Mouse (Mus musculus) brain, embryonic 14.5 days (tissue): Measurements from ENCODE around the gene Faf1. TPM values are rescaled to one million over a fixed set of nuclear protein-coding genes. Genes with fewer than 3 reads are reported as not detected.

Source experiments
- DNase-seq: peaks from one replicate; pipeline ENCODE4 v3.0.0-alpha.2; 2011; ENCODE audit warnings: low read depth
- CTCF ChIP-seq: fragments of 200-500 bp; IDR thresholded peaks from 2 replicates; pipeline ENCODE4 v1.5.1; 2012; ENCODE audit warnings: inconsistent platforms, mild to moderate bottlenecking, moderate library complexity, borderline replicate concordance; ENCODE audit not compliant: insufficient read depth, insufficient read length; ENCODE audit errors: extremely low read depth
- POLR2A ChIP-seq: fragments of 200-500 bp; IDR thresholded peaks from 2 replicates; pipeline ENCODE4 v1.6.1; 2012; ENCODE audit warnings: mild to moderate bottlenecking, inconsistent platforms, borderline replicate concordance; ENCODE audit not compliant: poor library complexity, insufficient read depth, insufficient read length, severe bottlenecking; ENCODE audit errors: extremely low read depth
- polyA plus RNA-seq: library from polyadenylated mRNA; depleted of rRNA; stranded (reverse); fragments of >200 nt; gene quantifications from 2 replicates; pipeline ENCODE4 v1.2.3, GENCODE M21; 2012

The Faf1 gene
- polyA plus RNA-seq, 1 experiment, result 31.7 TPM

GRCm38 (mm10) chr4:109655738-109656137 is 20.6 kb upstream of the Faf1 start:
- TF ChIP-seq CTCF (no peak), POLR2A (no peak)
- no peak for DNase-seq

- no peak for TF ChIP-seq POLR2A
- no peak for TF ChIP-seq CTCF
- peak; percentile 18 for DNase-seq
These were observed 20.1 kb upstream of the Faf1 start for GRCm38 (mm10) chr4:109656301-109656700.

GRCm38 (mm10) chr4:109657021-109657850 is 19.2 kb upstream of the Faf1 start:
- peak; percentile 39 for DNase-seq
- TF ChIP-seq CTCF, result no peak
- no peak for TF ChIP-seq POLR2A

- TF ChIP-seq CTCF (no peak), POLR2A (no peak)
- DNase-seq, result peak; percentile 44
These were observed 18.4 kb upstream of the Faf1 start for GRCm38 (mm10) chr4:109657851-109658500.

GRCm38 (mm10) chr4:109658826-109659225 is 17.6 kb upstream of the Faf1 start:
- peak; percentile 24 for DNase-seq
- TF ChIP-seq CTCF (no peak), POLR2A (no peak)

- peak; percentile 25 for DNase-seq
- TF ChIP-seq CTCF (no peak), POLR2A (no peak)
These were observed 16.8 kb upstream of the Faf1 start for GRCm38 (mm10) chr4:109659571-109659970.

- no peak for TF ChIP-seq CTCF
- TF ChIP-seq POLR2A, result no peak
- no peak for DNase-seq
These were observed 15.8 kb upstream of the Faf1 start for GRCm38 (mm10) chr4:109660568-109660967.

- no peak for DNase-seq
- TF ChIP-seq POLR2A, result no peak
- no peak for TF ChIP-seq CTCF
These were observed 15.2 kb upstream of the Faf1 start for GRCm38 (mm10) chr4:109661183-109661582.

GRCm38 (mm10) chr4:109662271-109662670 is 14.1 kb upstream of the Faf1 start:
- TF ChIP-seq CTCF, result no peak
- TF ChIP-seq POLR2A, result no peak

GRCm38 (mm10) chr4:109664091-109664490 is 12.3 kb upstream of the Faf1 start:
- TF ChIP-seq POLR2A (no peak), CTCF (no peak)

More at GRCm38 (mm10) chr4:109662271-109662670, 14.1 kb upstream of the Faf1 start:
- DNase-seq, result peak; percentile 17

GRCm38 (mm10) chr4:109665101-109665981 is 11.0 kb upstream of the Faf1 start:
- TF ChIP-seq POLR2A (no peak), CTCF (no peak)
- DNase-seq, result peak; percentile 85

More at GRCm38 (mm10) chr4:109664091-109664490, 12.3 kb upstream of the Faf1 start:
- DNase-seq, result peak; percentile 13

GRCm38 (mm10) chr4:109665982-109666460 is 10.4 kb upstream of the Faf1 start:
- peak; percentile 60 for DNase-seq
- TF ChIP-seq POLR2A (no peak), CTCF (no peak)
